Mouse (Mus musculus) lung, postnatal 0 days (tissue): ENCODE measurements around the gene Plxnc1.

Experiments used
- CTCF ChIP-seq: IDR thresholded peaks from 2 replicates; pipeline ENCODE4 v1.5.1; 2016; ENCODE audit warnings: antibody characterized with exemption, mild to moderate bottlenecking
- EP300 ChIP-seq: IDR thresholded peaks from 2 replicates; pipeline ENCODE4 v1.6.1; 2016; ENCODE audit warnings: antibody characterized with exemption, mild to moderate bottlenecking, control low read depth

DNA sequence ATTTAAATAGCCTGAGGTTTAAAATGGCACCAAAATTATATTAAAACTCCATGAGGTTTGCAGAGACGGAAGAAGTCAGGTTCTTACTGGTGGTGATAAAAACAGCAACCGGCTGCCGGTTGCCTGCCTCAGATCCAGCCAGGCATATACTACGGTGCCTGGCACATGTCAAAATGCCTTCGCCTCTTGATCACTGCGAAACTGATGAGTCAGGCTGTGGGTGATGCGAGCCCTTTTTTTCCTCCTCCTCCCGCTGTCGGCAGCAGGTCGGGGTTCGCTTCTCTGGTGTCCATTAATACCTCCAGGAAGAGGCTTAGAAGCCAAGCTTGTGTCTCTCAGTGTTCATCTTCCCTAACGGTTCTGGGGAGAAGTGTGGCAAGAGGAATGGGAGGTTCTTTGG lies 25.1 kb downstream of the Plxnc1 start:
- TF ChIP-seq CTCF, result no peak
- no peak for TF ChIP-seq EP300
